Mouse (Mus musculus): ENCODE data around the gene 1810010H24Rik.
"Not testable (repeated sequence)": the region's sequence is repeated elsewhere in the genome, so short reads cannot be mapped to it uniquely, and the experiment has no call there.

The 1810010H24Rik gene

GRCm38 (mm10) chr11:107039417-107039816, 13.9 kb downstream of the 1810010H24Rik start:
- no peak for DNase-seq (ENCODE audit: low read depth in 2 of 2, low spot score in 2 of 2)

GRCm38 (mm10) chr11:107041396-107041795, 15.9 kb downstream of the 1810010H24Rik start:
- no peak for DNase-seq (ENCODE audit: low read depth in 2 of 2, low spot score in 2 of 2)

GRCm38 (mm10) chr11:107043361-107043760, 17.9 kb downstream of the 1810010H24Rik start:
- DNase-seq (ENCODE audit: low read depth in 2 of 2, low spot score in 2 of 2) = no peak

- DNase-seq (ENCODE audit: low read depth in 2 of 2, low spot score in 2 of 2) = peak; percentile 39 to 64
These were observed 18.8 kb downstream of the 1810010H24Rik start for GRCm38 (mm10) chr11:107044321-107044720.

GRCm38 (mm10) chr11:107045546-107045945, 20.1 kb downstream of the 1810010H24Rik start:
- DNase-seq (ENCODE audit: low read depth in 2 of 2, low spot score in 2 of 2) = no peak

- DNase-seq (ENCODE audit: low read depth in 2 of 2, low spot score in 2 of 2) = no peak
These were observed 21.5 kb downstream of the 1810010H24Rik start for GRCm38 (mm10) chr11:107046766-107047620.

GRCm38 (mm10) chr11:107054870-107055269, 29.4 kb downstream of the 1810010H24Rik start:
- no peak for DNase-seq (ENCODE audit: low read depth in 2 of 2, low spot score in 2 of 2)

GRCm38 (mm10) chr11:107057391-107057790, 31.9 kb downstream of the 1810010H24Rik start:
- DNase-seq (ENCODE audit: low read depth in 2 of 2, low spot score in 2 of 2) = no peak

GRCm38 (mm10) chr11:107059634-107060033, 34.2 kb downstream of the 1810010H24Rik start:
- DNase-seq (ENCODE audit: low read depth in 2 of 2, low spot score in 2 of 2) = not testable (repeated sequence)

GRCm38 (mm10) chr11:107060941-107061340, 35.5 kb downstream of the 1810010H24Rik start:
- DNase-seq (ENCODE audit: low read depth in 2 of 2, low spot score in 2 of 2) = no peak

GRCm38 (mm10) chr11:107063067-107063466, 37.6 kb downstream of the 1810010H24Rik start:
- no peak for DNase-seq (ENCODE audit: low read depth in 2 of 2, low spot score in 2 of 2)

- DNase-seq (ENCODE audit: low read depth in 2 of 2, low spot score in 2 of 2) = no peak
These were observed 39.1 kb downstream of the 1810010H24Rik start for GRCm38 (mm10) chr11:107064590-107064989.

GRCm38 (mm10) chr11:107065216-107065785, 39.8 kb downstream of the 1810010H24Rik start:
- DNase-seq (ENCODE audit: low read depth in 2 of 2, low spot score in 2 of 2) = no peak

Data from CD8-positive naive resting alpha-beta T cell, adult 2 months (primary cell).